Mouse (Mus musculus) urinary bladder, adult 2 months (tissue): ENCODE data around the gene Pianp. TPM values are rescaled to one million over a fixed set of nuclear protein-coding genes. Genes with fewer than 3 reads are reported as not detected.

Source experiments
- DNase-seq: peaks from one replicate; pipeline ENCODE4 v3.0.0; 2022; ENCODE audit warnings: low spot score
- polyA plus RNA-seq: library from polyadenylated mRNA; depleted of rRNA; stranded (reverse); fragments of >200 nt; gene quantifications from 2 replicates; pipeline ENCODE4 v1.2.3, GENCODE M21; 2012; rRNA removed

Gene Pianp
- 19.3 and 24.4 TPM in 2 replicates for polyA plus RNA-seq

DNA sequence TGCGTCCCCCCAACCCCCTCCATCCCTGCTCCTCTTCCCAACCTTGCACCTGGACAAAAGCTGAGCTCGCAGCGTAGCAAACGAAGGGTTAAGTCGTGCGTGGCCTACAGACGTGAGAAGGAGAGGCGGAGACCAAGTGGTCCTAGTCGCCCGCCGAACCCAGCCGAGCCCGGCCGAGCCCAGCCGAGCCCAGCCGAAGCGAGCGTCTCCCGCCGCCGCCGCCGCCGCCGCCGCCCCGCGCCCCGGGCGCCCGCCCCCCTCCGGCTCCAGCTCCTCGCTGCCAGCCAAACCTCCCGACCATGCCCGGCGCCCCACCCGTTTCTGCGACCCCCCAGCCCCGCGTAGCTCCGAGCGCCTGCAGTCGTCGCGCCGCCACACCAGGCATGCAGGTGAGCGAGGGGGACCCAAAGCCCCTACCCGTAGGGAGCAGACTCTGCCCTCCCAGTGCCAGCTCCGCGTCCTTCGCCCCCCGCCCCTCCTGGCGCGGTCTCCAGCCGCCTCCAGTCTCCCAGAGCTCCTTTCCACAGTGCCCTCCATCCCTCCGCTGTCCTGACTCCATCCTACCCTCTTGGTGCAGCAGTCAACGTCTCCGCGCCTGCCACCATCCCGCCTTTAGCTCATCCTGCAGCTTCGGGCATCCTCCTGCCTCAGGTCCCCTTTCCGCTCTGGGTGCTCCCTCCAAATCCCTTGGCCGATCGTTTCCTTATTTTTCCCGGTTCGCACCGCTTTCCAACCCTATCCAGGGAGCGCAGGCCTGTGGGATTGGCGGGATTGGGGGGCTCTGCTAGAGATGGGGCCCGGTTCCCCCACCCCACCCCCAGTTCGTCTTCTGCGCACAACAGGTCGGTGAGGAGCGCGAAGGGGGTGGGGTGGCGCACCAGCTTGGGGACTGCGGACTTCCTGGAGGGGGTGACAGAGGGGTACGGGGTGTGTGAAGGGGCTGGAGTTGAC is at the start of gene Pianp:
TSS of gene Pianp (plus strand) at position 144 of the 951 bp plus-strand sequence.
- peak; percentile 69 for DNase-seq

GRCm38 (mm10) chr6:124953991-124954715 is 42.3 kb upstream of the Pianp start:
- no peak for DNase-seq

- DNase-seq, result no peak
Measured at GRCm38 (mm10) chr6:124955212-124955611, 41.3 kb upstream of the Pianp start.

- no peak for DNase-seq
Measured at GRCm38 (mm10) chr6:124958127-124958526, 38.4 kb upstream of the Pianp start.

- no peak for DNase-seq
Measured at GRCm38 (mm10) chr6:124959960-124960359, 36.5 kb upstream of the Pianp start.

GRCm38 (mm10) chr6:124961021-124961420 is 35.5 kb upstream of the Pianp start:
- DNase-seq, result no peak

- DNase-seq, result no peak
Measured at GRCm38 (mm10) chr6:124964638-124965037, 31.9 kb upstream of the Pianp start.

DNA sequence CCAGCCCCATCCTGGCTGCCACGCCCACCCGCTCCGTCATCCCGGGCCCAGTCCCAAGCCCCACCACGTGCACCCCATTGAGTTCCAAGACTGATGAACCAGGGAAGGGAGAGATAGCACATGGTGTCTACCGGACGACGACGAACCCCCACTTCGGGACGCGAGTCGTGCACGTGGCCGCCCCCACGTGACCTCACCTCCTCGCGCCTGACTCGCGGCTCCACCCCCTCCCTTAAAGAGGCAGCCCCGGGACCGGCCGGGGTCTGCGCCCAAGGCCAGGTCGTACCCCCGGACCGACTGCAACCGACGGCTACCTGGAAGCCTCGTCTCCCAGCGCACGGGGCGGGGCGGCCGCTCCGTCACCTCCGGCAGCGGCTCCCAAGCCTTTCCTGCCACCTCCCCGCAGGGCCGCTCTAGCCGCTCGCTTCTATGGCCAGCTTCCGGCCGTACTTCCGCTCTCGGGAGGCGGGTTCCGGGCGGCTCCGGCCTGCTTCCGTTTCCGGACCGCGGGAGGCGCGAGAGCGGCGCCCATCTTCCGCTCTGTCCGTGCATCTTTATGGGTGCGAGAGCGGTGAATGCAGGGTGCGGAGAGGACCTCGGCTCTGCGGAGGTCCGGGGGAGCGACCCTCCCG is 31.3 kb upstream of the Pianp start, which contains the start of gene Cops7a:
TSS of gene Cops7a (minus strand) at position 451 of the 632 bp plus-strand sequence.
- DNase-seq, result peak; percentile 98

DNA sequence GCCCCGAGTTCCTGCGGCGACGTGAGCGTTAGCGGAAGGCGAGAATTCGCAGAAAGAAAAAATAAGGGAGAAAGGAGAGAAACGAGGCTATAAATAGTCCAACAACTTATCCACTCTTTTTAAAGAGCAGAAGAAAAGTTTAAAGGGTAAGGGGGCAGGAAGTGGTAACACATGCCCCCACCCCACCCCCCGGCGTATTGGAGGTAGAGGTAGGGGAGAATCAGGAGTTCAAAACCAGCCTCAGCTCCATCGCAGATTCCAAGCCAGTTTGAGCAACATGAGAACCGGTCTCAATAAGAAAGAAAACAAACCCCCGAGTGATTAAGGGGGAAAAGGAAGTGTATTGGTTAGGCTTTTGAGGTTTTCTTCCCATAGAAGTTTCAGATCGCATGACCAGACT is 30.7 kb upstream of the Pianp start:
- DNase-seq, result no peak

GRCm38 (mm10) chr6:124966466-124967118 is 29.9 kb upstream of the Pianp start:
- DNase-seq, result no peak

DNA sequence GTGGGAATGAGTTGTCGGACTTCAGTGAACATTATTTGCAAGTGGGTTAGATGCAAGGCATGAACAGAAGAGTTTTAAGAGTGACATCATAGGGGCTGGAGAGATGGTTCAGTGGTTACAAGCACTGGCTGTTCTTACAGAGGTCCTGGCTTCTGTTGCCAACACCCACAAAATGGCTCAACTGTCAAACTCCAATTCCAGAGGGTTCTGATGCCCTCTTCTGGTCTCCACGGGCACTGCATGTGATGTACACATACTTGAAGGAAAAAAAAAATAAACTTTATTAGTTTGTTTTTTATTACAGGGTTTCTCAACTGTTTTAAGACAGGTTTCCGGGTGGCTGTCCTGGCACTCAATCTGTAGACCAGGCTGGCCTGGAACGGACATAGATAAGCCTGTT is 28.7 kb upstream of the Pianp start:
- no peak for DNase-seq

- DNase-seq, result no peak
Measured at GRCm38 (mm10) chr6:124992241-124992640, 4.3 kb upstream of the Pianp start.

DNA sequence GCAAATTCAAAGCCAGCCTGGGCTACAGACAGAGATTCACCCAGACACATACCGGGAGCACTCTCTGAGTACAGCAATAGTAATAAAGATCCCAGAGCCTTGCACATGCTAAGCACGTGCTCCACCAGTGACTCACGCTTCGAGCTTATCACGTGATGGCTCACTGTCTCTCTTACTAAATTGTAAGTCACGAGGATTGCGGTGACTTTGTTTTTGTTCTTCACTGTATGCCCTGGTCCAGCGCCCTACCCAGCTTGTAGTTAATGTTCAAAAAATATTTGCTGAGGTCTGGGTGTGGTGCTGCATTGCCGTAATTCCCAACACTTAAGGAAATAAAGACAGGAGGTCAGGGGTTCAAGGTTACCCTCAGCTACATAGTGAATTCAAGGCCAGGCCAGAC is 3.1 kb upstream of the Pianp start:
- no peak for DNase-seq

DNA sequence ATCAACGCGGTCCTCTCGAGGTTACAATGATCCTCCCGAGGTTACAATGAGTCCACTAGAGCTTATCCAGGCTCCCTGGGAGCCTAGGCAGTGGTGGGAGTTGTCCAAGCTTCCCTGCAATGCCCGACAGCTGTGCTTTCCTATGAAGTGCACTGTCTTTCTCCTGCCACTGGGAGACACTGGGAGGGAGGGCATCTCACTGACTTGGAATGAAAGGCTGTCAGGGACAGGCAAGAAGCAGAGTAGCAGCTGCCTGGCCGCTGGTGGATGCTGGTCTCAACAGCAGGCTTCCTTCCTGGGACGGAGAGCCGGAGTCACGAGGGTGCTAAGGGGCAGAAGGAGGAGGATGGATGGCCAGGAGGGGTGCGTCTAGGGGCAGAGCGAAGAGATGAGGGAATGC is 2.6 kb upstream of the Pianp start:
- no peak for DNase-seq

- DNase-seq, result no peak
Measured at GRCm38 (mm10) chr6:124995246-124995645, 1.2 kb upstream of the Pianp start.

DNA sequence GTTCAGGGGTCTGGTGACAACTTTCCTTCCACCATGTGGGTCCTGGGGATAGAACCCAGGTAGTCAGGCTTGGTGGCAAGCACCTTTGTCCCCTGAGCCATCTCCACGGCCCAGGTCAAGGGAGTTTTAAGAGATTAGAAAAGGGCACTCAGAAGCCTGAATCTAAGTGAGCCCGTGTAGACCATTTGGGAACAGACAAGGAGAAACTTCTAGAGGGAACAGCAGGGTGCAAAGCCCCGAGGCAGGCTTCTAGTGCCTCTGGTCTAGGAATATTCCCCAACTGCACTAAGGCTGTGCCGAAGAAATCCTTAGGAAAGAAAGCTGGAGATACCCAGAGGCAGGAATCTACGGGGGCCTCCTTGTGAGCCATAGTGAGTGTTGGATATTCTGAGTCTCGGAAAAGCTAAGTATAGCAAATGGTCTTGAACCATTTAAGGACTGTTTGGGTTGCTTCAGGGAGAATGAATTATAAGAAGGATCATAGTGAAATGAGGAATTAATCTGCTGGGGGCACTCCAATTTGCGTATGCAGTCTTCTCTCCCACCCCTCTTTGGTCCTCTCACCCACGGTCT is 577 bp upstream of the Pianp start:
- DNase-seq, result no peak

- DNase-seq, result no peak
Measured at GRCm38 (mm10) chr6:124998066-124998465, 1.6 kb downstream of the Pianp start.

DNA sequence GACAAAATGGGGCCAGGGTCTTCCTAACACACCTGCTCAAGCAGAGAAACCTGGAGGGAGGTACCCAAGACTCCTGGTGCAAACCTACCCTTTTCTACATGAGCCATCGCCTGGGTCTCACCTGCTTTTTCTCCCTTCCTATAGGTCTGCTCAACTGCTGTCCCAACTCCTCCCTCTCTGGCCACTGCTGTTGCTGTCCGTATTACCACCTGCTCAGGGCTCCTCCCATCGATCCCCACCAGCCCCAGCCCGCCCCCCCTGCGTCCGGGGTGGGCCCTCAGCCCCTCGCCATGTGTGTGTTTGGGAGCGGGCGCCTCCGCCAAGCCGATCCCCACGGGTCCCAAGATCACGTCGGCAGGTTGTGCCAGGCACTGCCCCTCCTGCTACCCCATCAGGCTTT is 2.6 kb downstream of the Pianp start:
- no peak for DNase-seq

DNA sequence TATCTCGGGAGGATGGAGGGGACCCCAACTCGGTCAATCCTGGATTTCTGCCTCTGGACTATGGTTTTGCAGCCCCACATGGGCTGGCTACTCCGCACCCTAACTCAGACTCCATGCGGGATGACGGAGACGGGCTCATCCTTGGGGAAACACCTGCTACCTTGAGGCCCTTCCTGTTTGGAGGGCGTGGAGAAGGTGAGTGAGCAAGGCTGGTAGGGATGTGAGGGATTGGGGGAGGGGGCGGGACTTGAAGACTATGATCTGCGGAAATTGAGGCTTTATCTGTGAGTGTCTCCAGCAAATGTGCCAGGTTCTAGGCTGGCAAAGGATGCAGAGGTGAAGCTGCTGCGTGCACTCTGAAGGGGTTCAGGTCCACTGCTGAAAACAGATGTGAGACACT is 3.1 kb downstream of the Pianp start:
- DNase-seq, result no peak

GRCm38 (mm10) chr6:125003706-125004105 is 7.2 kb downstream of the Pianp start:
- DNase-seq, result no peak

DNA sequence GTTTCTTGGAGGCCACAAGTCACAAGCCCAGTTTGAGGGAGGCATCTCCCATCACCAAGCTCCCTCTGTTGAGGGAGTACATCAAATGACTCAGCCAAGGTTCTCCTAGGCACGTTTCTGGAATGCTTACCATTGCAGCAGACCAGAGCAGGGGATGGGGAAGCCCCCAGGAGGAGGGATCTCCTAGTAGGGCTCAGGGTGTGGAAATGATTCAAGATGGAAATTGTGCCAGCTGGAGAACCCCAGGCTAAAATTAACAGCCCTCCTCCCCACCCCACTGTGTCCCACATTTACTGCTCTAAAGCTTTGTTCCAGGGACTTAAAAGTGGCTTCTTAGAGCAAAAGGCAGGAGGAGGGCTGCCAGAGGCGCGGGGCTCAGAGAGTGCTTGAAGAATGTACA is 8.6 kb downstream of the Pianp start:
- no peak for DNase-seq
